Mouse (Mus musculus): ENCODE results near the gene Mat1a. TPM values are rescaled to one million over a fixed set of nuclear protein-coding genes. Genes with fewer than 3 reads are reported as not detected.
A peak's percentile ranks its signal among the peaks of the same experiment; 100 is the strongest.

Gene Mat1a
- total and polyA plus RNA-seq, 3 experiments = 0.11 TPM; not detected in 2

DNA sequence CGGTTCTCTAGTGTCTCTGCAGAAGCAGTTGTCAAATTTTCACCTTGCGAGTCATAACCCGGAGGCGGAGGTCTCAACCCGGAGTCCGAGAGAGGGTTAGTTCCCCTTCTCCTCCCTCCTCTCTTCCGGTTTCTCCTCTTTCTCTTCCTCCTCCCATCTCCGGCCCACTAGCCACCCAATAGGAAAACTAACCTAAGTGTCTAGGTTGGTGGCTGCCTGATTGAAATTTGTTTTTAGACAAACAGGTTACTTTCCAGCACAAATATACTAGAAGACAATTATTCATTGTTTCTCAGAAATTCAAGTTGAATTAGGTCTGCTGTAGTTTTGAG is 31.9 kb upstream of the Mat1a start:
- Histone ChIP-seq H3K9me3 (replicated peaks) (no peaks in the 10 kb centered on the region), H3K36me3 (replicated peaks) (no peaks in the 10 kb centered on the region), H3K4me1 (ENCODE audit: insufficient read depth, low read depth, low read length) (no peaks in the 10 kb centered on the region), H3K4me3 (ENCODE audit: low read depth, low read length) (no peak overlapping the region), H3K27me3 (ENCODE audit: insufficient read depth, low read length) (peaks cover 7% of the 10 kb centered on the region)
- ATAC-seq (ENCODE audit: extremely low read depth, insufficient number of reproducible peaks, low FRiP score, poor library complexity, severe bottlenecking) (no peak), DNase-seq (ENCODE audit: low spot score) (no peak)
- no peak for TF ChIP-seq GATA1 (IDR thresholded peaks at IDR 0.05; ENCODE audit: borderline replicate concordance, low read length)
- no peak for TF ChIP-seq TAL1 (conservative IDR thresholded peaks at IDR 0.05; ENCODE audit: low read depth, low read length)
- TF ChIP-seq POLR2AphosphoS5 (IDR thresholded peaks at IDR 0.05; ENCODE audit: insufficient replicate concordance, low read depth, low read length) = no peak
- TF ChIP-seq CTCF (IDR thresholded peaks at IDR 0.05; ENCODE audit: low read depth, low read length) = no peak
- TF ChIP-seq GATA2 (IDR thresholded peaks at IDR 0.05; ENCODE audit: borderline replicate concordance, low read depth, low read length) = no peak

DNA sequence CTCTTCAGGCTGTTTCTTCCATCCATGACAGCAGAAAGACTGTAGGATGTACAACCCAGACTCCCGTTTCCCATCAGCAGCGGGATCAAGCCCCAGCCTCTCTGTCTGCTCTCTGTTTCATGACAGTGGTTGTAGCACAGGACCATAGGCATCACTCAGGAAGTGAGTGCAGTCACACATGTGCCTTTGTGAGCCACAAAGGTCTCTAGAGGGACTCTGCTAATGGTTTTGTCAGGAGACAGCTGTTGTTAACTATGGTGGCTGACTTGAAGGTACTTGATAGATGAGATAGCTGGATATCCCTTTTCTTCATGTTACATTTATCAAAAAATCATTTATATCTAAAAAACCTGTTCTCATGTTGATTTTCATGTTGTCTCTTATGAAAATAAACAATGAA is 22.4 kb upstream of the Mat1a start:
- no peak for DNase-seq (ENCODE audit: low spot score)
- no peaks in the 10 kb centered on the region for H3K9me3 ChIP-seq (replicated peaks)
- H3K36me3 ChIP-seq (replicated peaks) = no peaks in the 10 kb centered on the region
- H3K4me1 ChIP-seq (ENCODE audit: insufficient read depth, low read depth, low read length) = no peaks in the 10 kb centered on the region
- no peak for TF ChIP-seq TAL1 (conservative IDR thresholded peaks at IDR 0.05; ENCODE audit: low read depth, low read length)
- no peak for TF ChIP-seq GATA1 (IDR thresholded peaks at IDR 0.05; ENCODE audit: borderline replicate concordance, low read length)
- TF ChIP-seq CTCF (IDR thresholded peaks at IDR 0.05; ENCODE audit: low read depth, low read length) = no peak
- no peak for TF ChIP-seq GATA2 (IDR thresholded peaks at IDR 0.05; ENCODE audit: borderline replicate concordance, low read depth, low read length)
- TF ChIP-seq POLR2AphosphoS5 (IDR thresholded peaks at IDR 0.05; ENCODE audit: insufficient replicate concordance, low read depth, low read length) = no peak
- H3K27me3 ChIP-seq (ENCODE audit: insufficient read depth, low read length) = peaks cover 6% of the 10 kb centered on the region; the same call in 1 of the 2 replicates
- no peak overlapping the region for H3K4me3 ChIP-seq (ENCODE audit: low read depth, low read length)
- no peak for ATAC-seq (ENCODE audit: extremely low read depth, insufficient number of reproducible peaks, low FRiP score, poor library complexity, severe bottlenecking)

DNA sequence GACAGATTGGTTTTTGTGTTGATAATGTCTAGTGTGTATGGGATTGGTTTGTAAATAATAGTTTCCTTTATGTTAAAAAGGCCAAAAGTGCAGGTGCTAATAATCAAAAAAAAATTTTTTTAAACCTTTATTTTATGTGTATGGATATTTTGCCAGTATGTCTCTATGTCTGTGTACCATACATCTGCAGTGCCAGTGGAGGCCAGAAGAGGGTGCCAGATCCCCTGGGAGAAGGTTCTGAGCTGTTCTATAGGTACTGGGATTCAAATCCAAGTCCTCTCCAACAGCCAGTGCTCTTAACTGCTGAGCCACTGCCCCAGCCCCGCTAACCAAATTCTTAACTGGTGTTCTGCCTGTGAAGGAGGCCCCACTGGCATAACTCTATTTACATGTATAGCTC is 17.3 kb upstream of the Mat1a start:
- no peaks in the 10 kb centered on the region for H3K9me3 ChIP-seq (replicated peaks)
- TF ChIP-seq GATA1 (IDR thresholded peaks at IDR 0.05; ENCODE audit: borderline replicate concordance, low read length) (no peak), CTCF (IDR thresholded peaks at IDR 0.05; ENCODE audit: low read depth, low read length) (peak; percentile 56)
- H3K4me3 ChIP-seq (ENCODE audit: low read depth, low read length) = no peak overlapping the region
- no peaks in the 10 kb centered on the region for H3K27me3 ChIP-seq (ENCODE audit: insufficient read depth, low read length)
- DNase-seq (ENCODE audit: low spot score) (no peak), ATAC-seq (ENCODE audit: extremely low read depth, insufficient number of reproducible peaks, low FRiP score, poor library complexity, severe bottlenecking) (no peak)
- H3K4me1 ChIP-seq (ENCODE audit: insufficient read depth, low read depth, low read length) = peaks cover 2% of the 10 kb centered on the region; the same call in 1 of the 2 replicates
- no peaks in the 10 kb centered on the region for H3K36me3 ChIP-seq (replicated peaks)

DNA sequence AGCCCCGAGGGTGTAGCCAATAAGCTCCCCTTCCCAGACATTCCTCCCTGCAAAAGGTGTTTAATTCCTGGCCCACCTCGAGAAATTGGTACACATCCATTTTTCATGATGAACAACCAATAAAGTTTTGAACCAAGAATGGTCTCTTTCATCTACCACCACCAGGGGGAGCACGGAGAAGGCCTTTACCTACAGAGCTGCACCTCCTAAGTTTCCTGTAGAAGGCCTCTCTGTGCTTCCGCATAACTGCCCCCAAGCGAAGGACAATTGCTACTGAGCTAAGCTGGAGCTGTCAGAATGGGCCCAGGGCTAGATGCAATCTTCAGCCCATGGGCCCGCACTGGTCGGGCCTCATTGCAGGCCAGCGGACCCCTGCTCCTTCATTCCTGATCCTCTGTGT is 14.1 kb upstream of the Mat1a start:
- Histone ChIP-seq H3K36me3 (replicated peaks) (no peaks in the 10 kb centered on the region), H3K4me3 (ENCODE audit: low read depth, low read length) (no peak overlapping the region), H3K9me3 (replicated peaks) (no peaks in the 10 kb centered on the region), H3K4me1 (ENCODE audit: insufficient read depth, low read depth, low read length) (peaks cover 2% of the 10 kb centered on the region; the same call in 1 of the 2 replicates), H3K27me3 (ENCODE audit: insufficient read depth, low read length) (no peaks in the 10 kb centered on the region)
- ATAC-seq (ENCODE audit: extremely low read depth, insufficient number of reproducible peaks, low FRiP score, poor library complexity, severe bottlenecking) (peak; percentile 40; the same call in 1 of the 2 replicates), DNase-seq (ENCODE audit: low spot score) (peak; percentile 13)
- TF ChIP-seq GATA2 (IDR thresholded peaks at IDR 0.05; ENCODE audit: borderline replicate concordance, low read depth, low read length) (no peak), GATA1 (IDR thresholded peaks at IDR 0.05; ENCODE audit: borderline replicate concordance, low read length) (no peak), CTCF (IDR thresholded peaks at IDR 0.05; ENCODE audit: low read depth, low read length) (peak; percentile 47; the same call in 1 of the 2 replicates)

DNA sequence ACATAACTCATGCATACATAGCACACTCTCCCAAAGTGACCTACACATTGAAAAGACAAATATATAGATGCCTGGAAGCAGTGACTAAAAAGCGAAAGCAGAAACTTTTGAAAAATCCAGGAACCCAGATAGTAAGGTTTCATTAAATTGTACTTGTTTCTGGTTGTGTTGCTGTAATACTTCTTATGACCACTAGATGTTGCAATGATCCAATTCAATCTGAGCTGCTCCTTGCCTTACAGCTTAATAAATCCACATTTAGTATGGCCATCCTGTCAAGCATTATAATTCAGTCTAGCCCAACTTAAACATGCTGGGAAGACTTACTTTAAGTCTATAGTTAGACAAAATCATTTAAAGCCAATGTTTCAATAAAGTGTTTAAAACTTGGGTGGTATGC is 10.7 kb upstream of the Mat1a start:
- peaks cover 2% of the 10 kb centered on the region; the same call in 1 of the 2 replicates for H3K4me1 ChIP-seq (ENCODE audit: insufficient read depth, low read depth, low read length)
- no peak for ATAC-seq (ENCODE audit: extremely low read depth, insufficient number of reproducible peaks, low FRiP score, poor library complexity, severe bottlenecking)
- no peaks in the 10 kb centered on the region for H3K9me3 ChIP-seq (replicated peaks)
- H3K36me3 ChIP-seq (replicated peaks) = no peaks in the 10 kb centered on the region
- TF ChIP-seq POLR2AphosphoS5 (IDR thresholded peaks at IDR 0.05; ENCODE audit: insufficient replicate concordance, low read depth, low read length) = no peak
- no peak for TF ChIP-seq GATA2 (IDR thresholded peaks at IDR 0.05; ENCODE audit: borderline replicate concordance, low read depth, low read length)
- TF ChIP-seq CTCF (IDR thresholded peaks at IDR 0.05; ENCODE audit: low read depth, low read length) = peak; percentile 52; the same call in 1 of the 2 replicates
- TF ChIP-seq TAL1 (conservative IDR thresholded peaks at IDR 0.05; ENCODE audit: low read depth, low read length) = no peak
- no peak for TF ChIP-seq GATA1 (IDR thresholded peaks at IDR 0.05; ENCODE audit: borderline replicate concordance, low read length)
- no peak overlapping the region for H3K4me3 ChIP-seq (ENCODE audit: low read depth, low read length)
- no peak for DNase-seq (ENCODE audit: low spot score)
- no peaks in the 10 kb centered on the region for H3K27me3 ChIP-seq (ENCODE audit: insufficient read depth, low read length)

DNA sequence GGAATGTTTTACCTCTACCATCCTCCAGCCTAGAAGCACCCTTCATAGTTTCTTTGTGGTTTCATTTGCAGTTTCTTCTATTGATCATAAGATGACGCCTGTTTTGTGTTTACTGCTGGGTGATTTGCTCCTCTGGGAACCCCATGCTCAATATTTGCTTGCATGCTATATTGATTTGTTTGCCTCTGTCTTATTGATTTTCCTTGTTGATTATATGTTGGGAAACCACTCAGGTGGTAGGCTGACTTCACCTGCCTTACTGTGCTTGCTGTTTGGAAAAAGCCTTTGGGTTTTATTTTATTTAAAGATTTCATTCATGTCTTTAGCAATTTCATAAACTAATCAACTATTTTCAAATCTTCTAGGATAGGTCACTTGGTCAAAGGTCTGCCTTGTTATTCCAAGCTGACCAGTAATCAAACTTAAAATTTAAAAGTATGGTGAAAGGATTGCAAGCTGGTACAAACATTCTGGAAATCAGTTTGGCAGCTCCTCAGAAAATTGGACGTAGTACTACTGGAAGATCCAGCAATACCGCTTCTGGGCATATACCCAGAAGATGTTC is 8.5 kb upstream of the Mat1a start:
- H3K4me3 ChIP-seq (ENCODE audit: low read depth, low read length) = no peak overlapping the region
- DNase-seq (ENCODE audit: low spot score) = no peak
- TF ChIP-seq TAL1 (conservative IDR thresholded peaks at IDR 0.05; ENCODE audit: low read depth, low read length) (no peak), GATA1 (IDR thresholded peaks at IDR 0.05; ENCODE audit: borderline replicate concordance, low read length) (no peak), GATA2 (IDR thresholded peaks at IDR 0.05; ENCODE audit: borderline replicate concordance, low read depth, low read length) (no peak), POLR2AphosphoS5 (IDR thresholded peaks at IDR 0.05; ENCODE audit: insufficient replicate concordance, low read depth, low read length) (no peak), CTCF (IDR thresholded peaks at IDR 0.05; ENCODE audit: low read depth, low read length) (no peak)
- no peaks in the 10 kb centered on the region for H3K4me1 ChIP-seq (ENCODE audit: insufficient read depth, low read depth, low read length)
- no peaks in the 10 kb centered on the region for H3K27me3 ChIP-seq (ENCODE audit: insufficient read depth, low read length)
- H3K36me3 ChIP-seq (replicated peaks) = no peaks in the 10 kb centered on the region
- H3K9me3 ChIP-seq (replicated peaks) = no peaks in the 10 kb centered on the region
- ATAC-seq (ENCODE audit: extremely low read depth, insufficient number of reproducible peaks, low FRiP score, poor library complexity, severe bottlenecking) = no peak
